Mouse (Mus musculus): Measurements from ENCODE around the gene Atp5d. TPM values are rescaled to one million over a fixed set of nuclear protein-coding genes. Genes with fewer than 3 reads are reported as not detected.

Gene Atp5d
- polyA plus RNA-seq, 1 experiment from 2014 or later = 588 TPM

DNA sequence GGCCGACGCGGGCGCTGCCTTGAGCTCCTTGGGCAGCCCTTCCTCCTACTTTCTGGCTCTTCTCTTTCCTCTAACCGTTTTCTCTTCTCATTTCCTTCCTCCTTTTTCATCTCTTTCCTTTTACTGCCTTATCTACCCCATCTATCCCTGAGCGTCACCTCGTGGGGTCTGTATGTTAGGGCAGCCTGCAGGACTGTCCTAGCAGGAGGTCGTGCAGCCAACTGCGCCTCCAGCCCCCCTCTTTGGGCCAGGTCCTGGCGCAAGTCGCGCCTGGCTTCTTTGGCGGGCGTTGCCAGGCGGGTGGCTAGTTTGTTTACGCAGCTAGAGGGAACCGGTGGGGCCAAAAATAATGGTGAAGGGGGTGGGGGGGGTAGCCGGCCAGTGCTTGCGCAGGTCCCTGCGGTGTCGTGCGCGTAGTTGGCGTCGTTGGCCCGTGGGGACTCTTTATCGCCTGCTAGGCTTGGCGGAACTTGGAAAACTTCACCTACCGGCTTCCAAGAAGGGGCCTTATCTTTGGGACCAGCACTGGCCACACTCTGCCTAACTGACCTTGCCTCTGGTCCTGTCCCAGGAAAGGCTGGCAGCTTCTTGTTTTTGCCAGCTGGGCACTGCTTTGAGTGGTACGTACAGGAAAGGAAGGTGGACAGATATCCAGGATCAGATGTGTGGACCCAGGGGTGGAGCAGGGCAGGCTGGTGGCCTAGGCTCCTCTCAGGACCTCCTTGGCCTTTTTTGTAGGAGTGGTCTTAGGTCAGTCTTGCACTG lies 21.3 kb upstream of the Atp5d start:
- no peak for DNase-seq (ENCODE audit: low spot score)

DNA sequence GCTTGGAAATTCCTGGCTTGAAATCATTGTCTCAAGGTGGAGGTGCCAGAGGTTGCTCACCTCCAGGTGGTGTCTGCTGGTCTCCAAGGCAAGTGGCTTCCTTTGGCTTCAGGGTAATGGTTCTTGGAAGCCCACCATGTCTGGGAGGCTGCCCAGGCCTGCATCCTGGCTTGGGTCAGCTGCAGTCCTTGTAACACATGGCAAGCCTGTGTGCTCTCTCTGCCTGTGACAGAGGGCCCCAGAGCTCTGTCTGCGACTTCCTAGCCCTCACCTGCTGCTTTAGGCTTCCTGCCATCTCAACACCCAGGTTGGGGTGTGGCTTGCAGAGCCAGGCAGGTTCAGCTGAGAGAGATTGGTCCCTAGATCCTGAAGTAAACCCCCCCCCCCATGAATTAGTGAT lies 20.7 kb upstream of the Atp5d start:
- peak; percentile 20 for DNase-seq (ENCODE audit: low spot score)

DNA sequence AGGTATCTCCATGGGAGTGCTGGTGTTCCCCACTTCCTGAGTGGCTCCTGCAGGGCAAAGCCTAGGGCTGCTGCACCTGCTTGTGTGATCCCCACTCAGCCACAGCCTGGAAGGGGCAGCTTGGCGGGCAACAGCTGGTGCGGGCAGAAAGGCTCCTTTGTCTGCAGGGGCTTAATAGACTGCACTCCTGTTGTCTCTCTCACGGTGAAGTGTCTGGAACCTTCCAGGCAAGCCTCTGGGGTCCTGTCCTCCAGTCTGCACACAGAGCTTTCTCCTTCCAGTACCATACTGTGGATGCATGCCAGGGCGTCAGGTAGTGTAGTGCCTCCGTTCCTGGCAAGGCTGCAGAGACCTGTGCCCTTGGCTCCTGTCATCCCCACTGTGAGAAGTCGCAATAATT lies 19.9 kb upstream of the Atp5d start:
- DNase-seq (ENCODE audit: low spot score) = peak; percentile 12

DNA sequence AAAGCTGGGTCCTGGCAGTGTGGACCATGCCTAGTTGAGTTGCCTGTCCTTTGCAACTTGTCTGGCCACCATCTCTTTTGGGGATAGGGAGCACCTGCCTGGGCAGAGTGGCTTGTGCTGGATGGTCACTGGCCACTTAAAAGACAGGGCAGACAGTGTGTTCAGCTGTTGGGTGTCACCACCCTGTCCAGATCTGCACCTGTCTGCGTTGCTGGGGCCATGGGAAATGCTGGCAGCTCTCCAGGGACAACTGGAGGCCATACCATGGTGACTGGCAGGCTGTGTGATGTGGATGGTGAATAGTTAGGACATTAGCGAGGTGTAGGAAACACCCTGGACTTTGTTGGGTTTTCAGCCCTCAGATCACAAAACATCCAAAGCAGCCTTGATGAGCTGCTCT lies 18.3 kb upstream of the Atp5d start:
- DNase-seq (ENCODE audit: low spot score) = no peak

DNA sequence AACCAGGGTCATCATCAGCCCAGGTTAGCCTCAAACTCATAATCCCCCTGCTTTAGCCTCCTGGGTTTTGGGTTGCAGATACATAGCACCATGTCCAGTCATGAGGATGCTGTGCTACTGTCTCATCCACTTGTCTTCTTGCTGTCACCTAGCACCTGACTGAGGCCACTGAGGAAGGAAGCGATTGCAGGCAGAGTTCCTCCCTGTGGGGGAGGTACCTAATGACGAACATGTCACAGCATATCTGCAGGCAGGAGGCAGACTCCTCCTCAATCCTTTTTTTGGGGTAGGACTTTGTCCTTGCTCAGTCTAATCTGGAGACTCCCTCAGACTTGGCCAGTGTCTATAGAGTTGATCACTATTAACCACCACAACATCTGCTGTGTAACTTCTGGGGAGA lies 16.8 kb upstream of the Atp5d start:
- no peak for DNase-seq (ENCODE audit: low spot score)

DNA sequence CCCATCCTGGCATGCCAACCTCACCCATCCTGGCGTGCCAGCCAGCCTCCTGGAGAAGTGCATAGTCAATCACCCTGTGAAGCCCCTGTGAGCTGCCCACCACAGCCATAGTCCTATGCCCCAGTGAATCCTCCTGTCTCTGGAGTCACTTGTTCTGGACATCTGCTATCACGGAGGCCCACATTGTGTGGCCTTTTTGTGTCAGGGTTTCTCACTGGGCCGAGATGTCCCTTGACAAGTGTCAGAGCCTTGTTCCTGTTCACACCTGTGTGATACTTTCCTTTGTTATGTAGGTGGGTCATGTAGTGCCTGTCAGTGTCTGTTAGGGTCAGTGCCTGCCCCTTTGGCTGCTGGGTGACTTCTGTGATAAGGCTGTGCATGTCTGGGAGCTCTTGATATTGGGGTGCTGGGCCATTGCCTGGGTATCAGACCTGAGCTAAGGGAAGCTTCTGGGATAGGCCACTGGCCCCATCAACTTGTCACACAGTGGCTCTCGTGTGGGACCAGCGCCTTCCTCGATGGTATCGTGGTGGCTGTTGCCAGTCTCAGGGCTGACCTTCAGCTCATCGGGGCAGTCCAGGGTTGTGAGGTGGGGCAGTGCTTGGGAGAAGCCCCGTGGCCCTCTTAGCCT lies 14.4 kb upstream of the Atp5d start:
- no peak for DNase-seq (ENCODE audit: low spot score)

DNA sequence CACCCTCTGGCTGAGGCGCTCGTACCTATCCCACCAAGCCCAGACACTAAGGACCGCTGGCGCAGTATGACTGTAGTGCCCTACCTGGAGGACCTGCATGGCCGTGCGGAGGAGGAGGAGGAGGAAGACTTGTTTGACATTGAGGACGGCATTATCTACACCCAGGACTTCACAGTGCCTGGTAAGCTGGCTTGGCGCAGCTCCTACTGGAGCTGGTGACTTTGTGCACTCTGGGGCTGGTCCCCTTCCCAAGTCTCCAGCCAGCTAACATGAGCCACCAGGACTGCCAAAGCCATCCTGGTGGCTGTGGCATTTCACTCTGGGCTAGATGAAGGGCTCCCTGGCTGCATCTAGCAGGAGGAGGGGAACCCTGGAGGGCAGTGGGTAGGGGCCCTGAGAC lies 10.5 kb upstream of the Atp5d start:
- no peak for DNase-seq (ENCODE audit: low spot score)

DNA sequence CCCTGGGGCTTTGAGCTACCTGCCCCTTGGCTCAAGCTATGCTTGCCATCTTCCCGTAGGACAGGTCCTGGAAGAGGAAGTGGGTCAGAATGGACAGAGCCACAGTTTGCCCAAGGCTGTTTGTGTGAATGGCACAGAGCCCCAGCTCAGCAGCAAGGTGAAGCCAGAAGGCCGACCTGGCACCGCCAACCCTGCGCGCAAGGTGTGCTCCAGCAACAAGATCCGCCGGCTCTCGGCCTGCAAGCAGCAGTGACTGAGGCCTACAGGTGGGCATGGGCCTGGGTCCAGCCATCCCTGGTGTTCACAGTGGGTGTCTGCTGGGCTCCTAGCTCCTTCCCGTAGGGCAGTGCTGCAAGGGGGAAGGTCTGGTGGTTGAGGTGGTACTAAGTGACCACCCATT lies 8.6 kb upstream of the Atp5d start:
- no peak for DNase-seq (ENCODE audit: low spot score)

DNA sequence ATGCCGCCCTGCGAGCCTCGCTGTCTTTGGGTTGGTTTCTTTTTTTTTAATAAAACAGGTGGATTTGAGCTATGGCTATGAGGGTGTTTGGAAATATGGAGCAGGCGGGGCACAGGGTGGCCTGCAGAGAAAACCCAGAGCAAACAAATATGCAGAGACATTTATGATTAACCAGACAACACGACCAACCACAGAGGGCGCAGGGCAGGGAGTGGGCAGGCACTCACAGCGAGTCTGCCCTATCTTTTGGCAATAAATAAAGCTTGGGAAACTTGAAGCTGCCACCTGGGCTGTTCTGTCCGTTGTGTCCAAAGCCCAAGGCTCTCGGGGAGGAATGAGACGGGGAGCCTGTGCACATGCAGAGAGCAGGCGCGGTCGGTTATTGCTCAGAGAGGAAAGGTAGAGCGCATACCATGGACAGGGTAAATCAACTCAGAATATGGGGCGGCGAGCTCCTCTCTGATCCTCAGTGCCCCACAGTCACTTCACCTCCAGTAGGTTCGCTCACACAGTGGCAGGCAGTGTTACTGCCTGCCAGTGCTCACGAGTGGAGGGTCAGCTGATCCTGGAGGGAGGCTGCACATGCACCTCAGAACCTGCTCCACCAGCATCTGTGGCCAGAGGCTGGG lies 7.9 kb upstream of the Atp5d start:
- DNase-seq (ENCODE audit: low spot score) = no peak

DNA sequence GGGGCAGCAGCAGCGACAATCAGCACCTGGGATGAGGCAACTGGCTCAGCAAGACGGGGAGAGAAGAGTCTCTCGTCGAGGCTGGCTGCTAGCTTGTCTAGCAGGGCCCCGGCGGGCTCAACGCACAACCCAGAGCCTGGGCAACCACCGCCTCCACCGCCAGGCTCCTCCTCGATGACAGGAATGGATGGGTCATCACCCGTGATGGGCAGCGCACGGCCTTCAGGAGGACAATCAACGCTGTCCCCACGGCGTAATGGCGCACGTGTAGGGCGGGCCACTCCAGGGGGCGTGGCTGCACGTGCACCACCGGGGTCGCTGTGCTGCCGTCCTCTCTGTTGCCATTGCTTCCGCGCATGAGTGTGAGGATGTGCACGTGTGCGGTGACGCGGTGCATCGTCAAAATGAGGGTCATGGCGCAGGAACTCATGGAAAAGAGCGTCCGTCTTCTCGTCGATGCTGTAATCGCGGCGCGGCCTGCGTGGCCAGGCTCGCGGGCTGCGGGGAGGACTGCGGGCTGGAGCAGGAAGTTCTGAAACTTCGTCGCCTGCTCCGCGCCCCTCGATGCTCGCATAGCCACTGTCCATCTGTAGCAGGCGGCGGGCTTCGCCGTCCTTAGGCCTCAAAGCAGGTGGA lies 7.0 kb upstream of the Atp5d start:
- peak; percentile 30 for DNase-seq (ENCODE audit: low spot score)

DNA sequence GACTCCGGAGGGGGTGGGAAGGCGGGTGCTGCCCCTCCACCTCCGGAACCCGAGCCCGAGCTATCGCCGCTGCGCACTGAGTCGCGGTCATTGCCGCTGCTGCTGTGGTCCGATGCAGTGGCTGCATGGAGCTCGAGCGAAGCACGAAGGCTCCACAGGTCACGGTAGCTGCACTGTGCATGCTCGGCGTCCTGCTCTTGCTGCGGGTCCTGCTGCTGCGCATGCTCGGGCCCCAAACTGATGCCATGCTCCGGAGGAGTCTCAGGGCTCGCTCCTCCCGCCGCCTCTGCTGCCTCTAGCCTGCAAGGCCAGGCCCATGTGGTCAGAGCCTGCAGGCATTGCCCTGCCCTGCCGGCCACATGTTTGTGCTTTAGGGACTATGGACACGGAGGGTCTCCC lies 6.5 kb upstream of the Atp5d start:
- DNase-seq (ENCODE audit: low spot score) = no peak

DNA sequence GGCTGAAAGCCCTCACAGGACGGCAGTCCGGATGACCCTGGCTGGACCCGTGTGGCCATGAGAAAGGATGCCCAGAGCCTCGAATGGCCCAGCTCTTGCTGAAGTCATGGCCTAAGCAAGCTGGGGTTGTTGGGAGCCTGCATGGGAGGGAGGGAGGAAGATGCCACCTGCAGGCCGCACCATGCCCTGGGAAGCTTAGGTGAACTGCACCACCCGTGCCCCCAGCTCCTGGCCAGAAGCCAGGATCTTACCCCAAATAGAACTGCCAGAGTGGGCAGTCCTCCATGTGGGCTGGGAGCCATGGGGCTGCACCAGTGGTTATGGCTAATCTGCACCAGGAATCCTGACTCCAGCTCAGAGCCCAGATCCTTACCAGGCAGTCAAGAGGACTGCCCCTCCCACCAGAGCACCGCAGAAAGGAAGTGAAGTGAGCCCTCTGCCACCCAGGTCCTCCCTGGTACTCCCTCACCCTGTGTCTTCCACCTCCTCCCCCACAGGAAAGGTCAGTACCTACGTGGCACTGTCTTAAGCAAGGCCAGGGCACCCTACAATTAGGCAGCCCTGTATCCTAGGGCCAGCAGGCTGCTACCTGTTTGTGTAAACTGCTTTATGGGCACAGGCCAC lies 5.1 kb upstream of the Atp5d start:
- no peak for DNase-seq (ENCODE audit: low spot score)

DNA sequence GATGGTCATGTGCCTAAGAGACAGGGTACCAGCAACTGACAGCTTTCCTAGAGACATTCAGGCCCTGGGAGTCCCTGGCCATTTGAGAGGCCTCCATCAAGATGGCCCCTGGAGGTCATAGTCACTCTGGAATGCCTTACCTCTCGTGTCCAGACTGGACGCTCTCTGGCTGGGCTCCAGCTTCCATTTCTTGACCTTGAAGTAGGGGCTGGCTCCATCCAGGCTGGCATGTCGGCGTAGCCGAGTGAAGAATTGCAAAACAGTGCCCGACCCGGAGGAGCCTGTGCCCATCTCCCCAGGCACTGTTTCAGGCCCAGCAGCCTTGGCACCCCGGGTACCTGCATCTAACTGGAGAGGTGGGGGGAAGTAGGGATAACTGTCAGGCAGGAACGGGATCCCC lies 4.0 kb upstream of the Atp5d start:
- no peak for DNase-seq (ENCODE audit: low spot score)

DNA sequence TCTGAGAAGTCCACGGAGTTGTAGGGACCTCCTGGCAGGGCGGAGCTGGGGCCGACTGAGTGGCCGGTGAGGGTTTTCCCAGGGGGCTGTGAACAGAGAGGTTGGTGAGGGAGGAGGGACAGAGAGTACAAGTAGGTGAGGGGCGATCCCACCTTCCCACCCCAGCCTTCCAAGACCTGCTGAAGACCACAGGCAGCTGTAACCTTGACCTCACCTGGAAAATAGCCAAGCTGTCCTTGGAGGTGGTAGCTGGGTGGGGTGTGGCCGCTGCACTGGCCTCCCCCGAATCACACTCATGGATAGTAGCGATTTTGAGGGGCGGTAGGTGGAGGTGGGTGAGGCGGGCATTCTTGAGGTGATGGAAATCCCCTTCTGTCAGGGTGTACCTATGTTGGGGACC lies 3.3 kb upstream of the Atp5d start:
- DNase-seq (ENCODE audit: low spot score) = no peak

DNA sequence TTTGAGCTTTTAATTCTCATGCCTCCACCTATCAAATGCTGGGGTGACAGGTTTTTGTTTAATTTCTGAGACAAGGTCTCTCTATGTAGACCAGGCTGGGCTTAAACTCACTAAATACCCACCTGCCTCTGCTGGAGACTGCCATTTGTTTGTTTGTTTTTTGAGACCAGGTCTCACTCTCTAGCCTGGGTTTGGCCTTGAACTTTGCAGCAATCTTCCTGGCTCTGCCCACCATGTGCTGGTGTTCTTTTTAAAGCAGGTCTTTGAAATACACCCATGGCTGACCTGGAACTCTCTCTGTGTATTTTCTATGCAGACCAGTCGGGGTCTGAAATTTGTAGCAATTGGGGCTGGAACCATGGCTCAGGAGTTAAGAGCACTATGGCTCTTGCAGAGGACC lies 2.8 kb upstream of the Atp5d start:
- no peak for DNase-seq (ENCODE audit: low spot score)

DNA sequence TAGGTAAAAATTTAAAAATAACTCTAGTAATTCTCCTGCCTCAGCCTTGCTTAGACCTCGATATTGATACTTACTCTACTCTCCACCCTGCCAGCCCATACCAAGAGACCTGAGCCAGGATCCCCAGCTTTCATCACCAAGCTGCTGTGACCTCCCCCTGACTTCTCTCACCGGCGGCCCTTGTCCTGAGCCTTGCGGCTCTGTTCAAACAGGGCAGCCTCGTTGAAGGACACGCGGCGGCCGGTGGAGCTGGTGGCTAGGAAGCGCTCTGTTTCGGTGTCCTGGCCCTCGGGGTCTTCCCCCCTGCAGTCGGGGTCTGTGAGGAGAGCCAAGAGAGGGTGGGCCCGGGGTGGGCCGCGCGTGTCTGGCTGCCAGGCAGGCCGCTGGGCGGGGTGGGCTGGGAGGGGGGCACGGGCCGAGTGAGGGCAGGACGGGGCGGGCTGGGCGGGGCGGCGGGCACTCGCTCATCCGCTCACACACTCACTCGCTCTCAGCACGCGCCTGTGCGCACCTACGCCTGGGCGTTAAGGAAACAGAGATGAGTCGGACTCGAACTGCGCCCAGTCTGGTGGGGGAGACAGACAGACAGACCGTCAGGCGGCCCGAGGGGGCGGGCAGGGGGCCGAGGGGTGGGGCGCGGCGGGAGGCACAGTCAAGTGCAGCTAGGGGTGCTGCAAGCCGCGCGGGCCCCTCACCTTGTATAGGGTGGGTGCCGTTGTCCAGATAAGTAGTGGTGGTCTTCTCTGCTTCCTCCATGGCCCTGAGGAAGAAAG lies 2.1 kb upstream of the Atp5d start:
- DNase-seq (ENCODE audit: low spot score) = no peak

DNA sequence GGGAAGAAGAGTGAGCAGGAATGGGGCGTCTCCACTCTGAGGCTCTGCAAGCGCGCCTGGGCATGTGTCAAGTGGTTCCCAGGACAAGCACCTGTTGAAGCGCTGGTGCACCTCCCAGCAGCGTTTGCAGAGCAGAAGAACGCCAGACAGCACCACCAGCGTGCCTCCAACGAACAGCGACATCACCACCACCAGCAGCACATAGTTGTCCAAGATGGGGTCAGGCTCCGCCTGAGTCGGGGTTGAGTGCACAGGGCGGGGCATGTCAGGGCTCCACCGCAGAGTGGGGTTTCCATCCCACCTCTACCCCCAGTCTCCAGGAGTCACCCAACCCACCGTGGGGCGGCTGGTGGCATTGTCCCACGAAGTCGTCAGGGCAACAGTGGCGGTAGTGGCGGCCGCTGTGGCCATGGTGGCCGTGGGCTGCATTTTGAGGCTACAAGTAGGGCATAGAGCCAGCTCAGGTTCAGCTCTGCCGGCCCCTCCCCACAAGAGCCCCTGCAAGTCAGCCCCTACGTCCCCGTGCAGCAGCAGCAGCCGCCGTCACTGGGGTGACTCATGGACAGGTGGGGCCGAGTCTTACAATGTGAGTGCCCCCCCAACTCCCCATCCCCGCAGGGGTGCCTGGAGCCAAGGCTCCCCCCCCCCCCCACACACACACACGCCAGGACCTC lies 1.3 kb upstream of the Atp5d start:
- peak; percentile 50 for DNase-seq (ENCODE audit: low spot score)

DNA sequence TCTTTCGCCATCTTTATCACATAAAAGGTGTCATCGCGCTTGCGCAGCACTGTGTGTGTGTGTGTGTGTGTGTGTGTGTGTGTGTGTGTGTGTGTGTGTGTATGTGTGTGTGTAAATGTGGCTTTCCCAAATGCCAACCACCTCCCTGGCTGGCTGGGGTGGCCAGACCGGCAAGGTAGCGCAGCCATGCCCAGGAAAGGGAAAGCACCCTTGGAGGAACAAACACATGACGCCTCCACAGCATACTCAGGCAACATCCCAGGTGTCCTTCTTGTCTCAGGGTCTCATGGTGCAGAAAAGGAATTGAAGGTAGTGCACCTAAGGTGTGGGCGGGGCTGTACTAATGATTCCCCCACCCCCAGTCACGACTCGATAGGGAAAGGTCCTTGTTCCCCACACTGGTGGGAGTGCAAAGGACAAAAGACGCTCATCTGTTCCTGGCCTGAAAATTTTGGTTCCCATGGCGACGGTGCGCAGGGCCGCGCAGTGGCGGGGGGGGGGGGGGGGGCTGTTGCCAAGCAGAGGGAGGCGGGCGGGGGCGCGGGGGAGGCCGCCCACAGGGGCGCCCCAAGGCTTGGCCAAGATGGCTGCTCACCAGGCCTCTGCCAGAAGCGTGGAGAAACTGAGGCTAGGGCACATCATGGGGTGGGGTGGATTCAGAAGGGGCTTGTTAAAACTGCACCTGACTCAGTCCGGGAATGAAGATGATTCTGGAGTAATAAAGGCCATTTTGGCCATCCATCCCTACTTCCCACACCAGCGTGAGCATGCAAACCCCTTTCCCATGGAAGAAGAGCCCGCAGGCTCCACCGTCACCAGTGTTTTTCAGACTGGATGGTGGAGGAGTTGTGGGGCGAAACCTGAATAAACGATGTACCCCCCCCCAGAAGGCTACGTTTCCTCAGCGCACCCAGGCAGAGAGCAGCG lies 543 bp upstream of the Atp5d start:
- DNase-seq (ENCODE audit: low spot score) = peak; percentile 20

DNA sequence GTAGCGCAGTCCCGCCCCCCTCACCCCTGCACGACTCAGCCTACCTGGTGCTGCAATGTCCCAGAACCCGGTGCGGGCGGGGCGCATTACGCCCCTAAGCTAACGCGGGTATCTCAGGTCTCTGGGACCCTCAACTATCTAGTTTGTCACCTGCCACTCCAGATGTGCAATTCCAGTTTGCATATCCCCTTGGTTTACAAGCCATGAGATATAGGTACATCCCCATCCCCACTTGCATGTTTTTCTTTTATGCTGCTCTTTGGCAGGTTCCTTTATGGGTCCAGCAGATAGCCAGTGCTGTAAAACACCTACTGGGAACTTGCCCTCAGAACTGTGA lies 975 bp downstream of the Atp5d start:
- DNase-seq (ENCODE audit: low spot score) = no peak

Data from thymus, postnatal 0 days (tissue).